Mouse (Mus musculus) hindbrain, embryonic 16.5 days (tissue): ENCODE results near the gene 1700093K21Rik. TPM values are rescaled to one million over a fixed set of nuclear protein-coding genes. Genes with fewer than 3 reads are reported as not detected.

Source experiments
- ATAC-seq: fragments of 200-750 bp; cut with Nextera tagmentation; 2 replicates; pipeline ENCODE4 v1.8.0; 2017; ENCODE audit warnings: moderate TSS enrichment, moderate library complexity
- H3K27ac ChIP-seq: fragments of 300-500 bp; sonication (generic); 2 replicates; pipeline ENCODE4 v1.5.1; 2014; ENCODE audit warnings: low read depth, mild to moderate bottlenecking, control low read depth, low read length, moderate library complexity
- H3K27me3 ChIP-seq: fragments of 300-500 bp; sonication (generic); replicated peaks from 2 replicates; pipeline ENCODE4 v1.6.1; 2014; ENCODE audit warnings: low read length; ENCODE audit not compliant: control insufficient read depth, insufficient read depth
- H3K36me3 ChIP-seq: fragments of 300-500 bp; sonication (generic); 2 replicates; pipeline ENCODE4 v1.6.1; 2014; ENCODE audit warnings: mild to moderate bottlenecking, low read length, moderate library complexity, mixed read lengths; ENCODE audit not compliant: control insufficient read depth, insufficient read depth
- H3K4me1 ChIP-seq: fragments of 300-500 bp; sonication (generic); 2 replicates; pipeline ENCODE4 v1.6.1; 2014; ENCODE audit warnings: low read depth, low read length; ENCODE audit not compliant: control insufficient read depth, insufficient read depth
- H3K4me2 ChIP-seq: fragments of 300-500 bp; sonication (generic); 2 replicates; pipeline ENCODE4 v1.6.1; 2014; ENCODE audit warnings: mild to moderate bottlenecking, low read length, control low read depth, moderate library complexity
- H3K4me3 ChIP-seq: fragments of 300-500 bp; sonication (generic); 2 replicates; pipeline ENCODE4 v1.5.1; 2014; ENCODE audit warnings: mild to moderate bottlenecking, low read length, control low read depth, moderate library complexity
- H3K9ac ChIP-seq: fragments of 300-500 bp; sonication (generic); 2 replicates; pipeline ENCODE4 v1.6.1; 2014; ENCODE audit warnings: low read depth, mild to moderate bottlenecking, control low read depth, low read length, moderate library complexity
- H3K9me3 ChIP-seq: fragments of 300-500 bp; sonication (generic); 2 replicates; pipeline ENCODE4 v1.6.1; 2014; ENCODE audit warnings: mild to moderate bottlenecking, low read length, moderate library complexity; ENCODE audit not compliant: control insufficient read depth
- WGBS: fragments of 180-500 bp; shearing (Covaris S2); extraction: QIAGEN DNeasy Blood & Tissue Kit; methylation state at CpG from one replicate; pipeline ENCODE4 v1.1.7; 2014; 5-methylcytosine and 5-hydroxymethylcytosine counted together
- polyA plus RNA-seq: library from polyadenylated mRNA; unstranded; fragments of >200 nt; fragmentation: Nextera tagmentation; extraction: Ambion mirVana; gene quantifications from 2 replicates; pipeline ENCODE4 v1.2.1, GENCODE M21; 2015

The 1700093K21Rik gene
- polyA plus RNA-seq, 1 experiment from 2014 or later: not detected

DNA sequence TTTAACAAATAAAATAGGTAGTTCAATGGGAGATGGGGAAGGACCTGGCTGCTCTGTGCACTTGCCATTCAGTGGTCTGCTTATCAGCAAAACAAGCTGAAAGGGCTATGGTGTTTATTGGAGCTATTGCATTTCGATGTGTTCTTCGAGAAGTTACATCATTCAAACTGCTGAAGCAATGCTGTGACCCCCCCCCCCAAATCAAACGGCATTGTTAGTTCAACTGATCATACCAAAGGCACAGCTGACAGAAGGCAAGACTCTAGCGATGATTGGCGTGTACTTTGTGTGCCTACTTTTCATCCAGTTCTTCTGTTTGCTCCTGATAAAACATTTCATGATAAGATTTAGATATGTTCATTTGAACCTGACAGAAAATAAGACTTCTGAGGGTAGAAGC is 22.3 kb downstream of the 1700093K21Rik start:
- Histone ChIP-seq H3K27ac (peak overlapping the region; percentile 93), H3K4me2 (peak overlapping the region; percentile 87), H3K9me3 (no peaks in the 10 kb centered on the region), H3K9ac (peak overlapping the region; percentile 59), H3K4me3 (peak overlapping the region; percentile 76), H3K36me3 (no peaks in the 10 kb centered on the region), H3K27me3 (no peaks in the 10 kb centered on the region), H3K4me1 (peaks cover 20% of the 10 kb centered on the region)
- no peak for ATAC-seq
- 41% methylated on average over 5 of the region's 5 CpGs for WGBS

DNA sequence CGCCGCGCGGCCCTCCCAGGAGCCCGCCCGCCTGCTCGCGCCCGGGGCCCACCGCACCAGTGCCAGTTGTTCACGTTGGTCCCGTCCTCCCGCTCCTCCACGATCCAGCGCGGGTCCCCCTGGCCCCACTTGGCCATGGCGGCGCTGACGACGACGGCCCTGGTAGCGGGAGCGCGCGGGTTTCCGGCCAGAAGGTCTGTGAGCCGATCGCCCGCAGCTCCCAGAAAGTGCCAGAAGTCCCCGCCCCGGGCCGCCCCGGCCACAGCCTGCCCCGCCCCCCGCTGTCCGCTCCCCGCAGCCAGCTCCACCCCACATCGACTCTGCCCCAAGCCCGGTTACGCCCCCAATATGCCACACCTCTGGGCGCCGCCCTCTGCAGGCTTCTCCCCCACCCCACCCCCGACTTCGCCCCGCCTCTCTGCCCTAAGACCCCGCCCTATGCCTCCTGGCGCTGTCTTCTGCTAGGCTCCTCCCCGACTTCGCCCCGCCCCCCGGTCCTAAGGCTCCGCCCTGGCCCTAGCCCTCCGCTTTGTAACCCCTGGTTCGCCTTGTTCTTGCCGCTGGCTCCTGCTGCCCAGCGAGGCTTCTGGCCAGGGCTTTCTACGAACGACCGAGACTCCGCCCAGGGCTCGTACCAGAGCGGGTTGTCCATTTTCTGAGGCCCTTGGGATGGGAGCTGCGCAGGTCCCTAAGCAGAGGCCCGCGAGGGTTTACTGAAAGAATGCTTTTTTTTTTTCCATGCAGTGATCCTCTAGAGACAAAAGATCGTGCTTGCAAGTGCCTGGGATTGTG is 23.0 kb downstream of the 1700093K21Rik start, which contains the start of gene Ahsa2:
Gene Ahsa2, minus strand, starts transcription at position 313 of the 792 bp plus-strand sequence.
- Histone ChIP-seq H3K27me3 (no peaks in the 10 kb centered on the region), H3K4me1 (peaks cover 20% of the 10 kb centered on the region), H3K36me3 (peaks cover 5% of the 10 kb centered on the region), H3K9ac (peak within 1 kb of the TSS; percentile 86), H3K9me3 (no peaks in the 10 kb centered on the region), H3K4me3 (peak within 1 kb of the TSS; percentile 76), H3K27ac (peak within 1 kb of the TSS; percentile 93), H3K4me2 (peak within 1 kb of the TSS; percentile 87)
- under 1% methylated on average over 59 of the region's 66 CpGs for WGBS
- ATAC-seq: peak; percentile 93

DNA sequence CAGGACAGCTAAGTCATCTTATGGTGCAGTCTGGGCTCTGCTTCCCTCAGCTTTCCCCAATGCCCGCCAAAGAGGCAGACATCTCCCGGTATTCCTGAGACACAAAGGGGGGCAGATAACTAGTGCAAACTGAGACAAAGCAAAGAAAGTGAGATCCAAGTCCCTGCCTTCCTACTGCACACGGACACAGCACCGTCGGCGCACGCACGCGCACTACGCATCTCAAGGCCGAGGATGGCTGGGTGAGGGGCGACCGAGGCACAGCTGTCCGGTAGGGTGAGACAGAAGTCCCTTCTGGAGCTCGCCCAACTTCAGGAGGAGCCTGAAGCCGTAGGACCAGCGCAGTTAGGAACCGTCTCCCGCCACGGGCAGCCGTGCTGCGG is 23.6 kb downstream of the 1700093K21Rik start:
- Histone ChIP-seq H3K9me3 (no peaks in the 10 kb centered on the region), H3K4me1 (peaks cover 20% of the 10 kb centered on the region), H3K4me3 (peak overlapping the region; percentile 76), H3K4me2 (peak overlapping the region; percentile 87), H3K27me3 (no peaks in the 10 kb centered on the region), H3K36me3 (peaks cover 10% of the 10 kb centered on the region), H3K27ac (peak overlapping the region; percentile 93), H3K9ac (peak overlapping the region; percentile 86)
- WGBS: under 1% methylated on average over 22 of the region's 22 CpGs
- ATAC-seq: peak; percentile 87

DNA sequence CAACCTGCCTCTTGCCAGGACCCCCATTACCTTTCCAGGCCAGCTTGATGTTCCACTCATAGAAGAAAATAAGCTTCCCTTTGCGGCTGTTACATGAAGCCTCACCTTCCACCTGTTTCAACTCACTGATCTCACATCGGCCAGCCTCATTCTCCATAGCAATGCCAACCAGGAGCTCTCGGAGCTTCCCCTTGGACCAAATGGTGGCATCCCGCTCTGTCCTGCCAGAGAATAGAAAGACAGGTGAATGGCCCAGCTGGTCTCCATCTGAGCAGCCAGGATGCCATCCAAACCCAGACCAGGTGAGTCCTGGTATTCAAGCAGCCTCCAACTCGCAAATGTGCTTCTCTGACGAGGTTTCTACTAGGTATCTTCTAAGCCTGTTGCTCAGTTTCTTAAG is 24.3 kb downstream of the 1700093K21Rik start:
- no peak for ATAC-seq
- Histone ChIP-seq H3K9me3 (no peaks in the 10 kb centered on the region), H3K36me3 (peaks cover 16% of the 10 kb centered on the region), H3K4me1 (peaks cover 20% of the 10 kb centered on the region), H3K27me3 (no peaks in the 10 kb centered on the region), H3K4me2 (peak overlapping the region; percentile 87), H3K27ac (peak overlapping the region; percentile 93), H3K9ac (peak overlapping the region; percentile 86), H3K4me3 (peak overlapping the region; percentile 76)
- 40% methylated on average over 6 of the region's 6 CpGs for WGBS

DNA sequence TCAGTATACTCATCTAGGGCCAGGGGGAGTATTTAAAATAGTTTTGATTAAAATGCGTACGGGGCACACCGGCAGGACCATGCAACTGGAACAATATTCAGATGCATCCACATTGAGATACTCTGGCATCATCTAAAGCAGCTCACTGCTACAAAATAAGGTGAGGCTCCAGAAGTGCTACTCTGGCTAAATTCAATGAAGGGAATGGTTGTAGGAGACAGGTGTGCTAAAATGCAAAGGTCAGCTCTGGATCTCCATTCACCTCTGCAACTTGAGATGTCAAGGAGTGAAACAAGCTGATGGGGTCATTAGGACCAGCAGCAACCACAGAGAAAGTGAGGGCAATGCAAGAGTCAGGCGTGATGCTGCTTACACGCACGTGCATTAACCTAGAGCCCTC is 25.7 kb downstream of the 1700093K21Rik start:
- Histone ChIP-seq H3K27ac (no peak overlapping the region), H3K36me3 (peaks cover 29% of the 10 kb centered on the region)

DNA sequence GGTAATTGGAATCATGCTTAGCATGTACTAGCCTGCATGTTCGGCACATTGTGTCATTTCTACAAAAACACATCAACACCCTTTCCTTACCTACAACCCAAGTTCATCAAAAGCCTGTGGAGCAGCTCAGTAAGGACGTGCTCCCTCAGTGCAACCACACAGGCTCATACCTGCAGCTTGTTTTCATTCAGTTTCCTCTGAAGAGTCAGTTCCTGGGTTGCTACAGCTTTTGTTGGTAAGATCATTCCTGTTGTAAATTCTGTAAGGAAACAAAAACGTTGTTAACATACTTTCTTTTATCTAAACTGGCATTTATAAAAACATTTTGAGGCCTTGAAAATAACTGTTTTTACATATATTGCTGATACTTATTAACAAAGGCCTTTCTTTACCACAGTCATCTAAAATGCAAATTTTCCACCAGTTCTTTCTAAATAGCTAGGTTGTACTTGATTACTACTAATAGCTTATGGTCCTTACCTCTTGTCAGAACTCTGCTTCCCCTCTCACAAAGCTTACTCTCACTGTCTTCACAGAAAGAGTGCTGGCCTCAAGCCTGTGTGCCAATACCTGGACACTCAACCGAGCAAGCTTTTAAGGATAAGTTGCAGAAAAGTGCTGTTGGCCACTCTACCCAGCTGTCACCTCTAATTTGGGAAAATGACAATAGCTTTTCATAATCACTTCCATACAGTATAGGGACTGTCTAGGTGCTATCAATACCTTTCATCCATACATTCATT is 28.7 kb downstream of the 1700093K21Rik start:
- Histone ChIP-seq H3K27me3 (no peaks in the 10 kb centered on the region), H3K9me3 (no peaks in the 10 kb centered on the region), H3K27ac (no peak overlapping the region), H3K4me1 (peaks cover 20% of the 10 kb centered on the region), H3K4me2 (no peak overlapping the region), H3K36me3 (peaks cover 43% of the 10 kb centered on the region), H3K4me3 (no peak overlapping the region), H3K9ac (no peak overlapping the region)
- 96% methylated on average over 4 of the region's 4 CpGs for whole genome bisulfite sequencing
- no peak for ATAC-seq

More for the DNA sequence above, 25.7 kb downstream of the 1700093K21Rik start:
- H3K27me3 ChIP-seq: no peaks in the 10 kb centered on the region
- peaks cover 20% of the 10 kb centered on the region for H3K4me1 ChIP-seq
- H3K4me2 ChIP-seq: no peak overlapping the region
- no peak overlapping the region for H3K4me3 ChIP-seq
- 92% methylated on average over 6 of the region's 6 CpGs for WGBS
- H3K9me3 ChIP-seq: no peaks in the 10 kb centered on the region
- H3K9ac ChIP-seq: no peak overlapping the region
- no peak for ATAC-seq

DNA sequence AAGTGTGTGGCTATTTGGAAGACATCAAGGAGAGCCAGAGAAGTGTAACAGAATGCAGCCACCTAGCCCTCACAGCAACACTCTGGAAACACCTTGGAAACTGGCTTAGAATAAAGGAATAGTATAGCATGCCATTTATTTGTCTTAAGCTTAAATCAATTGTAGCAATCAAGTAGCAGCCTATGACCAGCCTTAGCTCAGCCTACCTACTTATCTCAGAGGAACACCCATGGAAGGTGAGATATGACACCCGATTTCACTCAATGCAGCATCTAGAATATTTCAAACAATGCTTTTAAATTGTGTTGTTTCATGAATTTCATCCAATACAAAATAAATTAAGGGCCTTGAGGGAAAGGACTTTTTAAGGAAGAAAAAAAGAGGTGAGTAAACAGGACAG is 31.0 kb downstream of the 1700093K21Rik start:
- Histone ChIP-seq H3K4me2 (no peak overlapping the region), H3K4me3 (no peak overlapping the region), H3K9ac (no peak overlapping the region), H3K27me3 (no peaks in the 10 kb centered on the region), H3K4me1 (peaks cover under 1% of the 10 kb centered on the region; the same call in 1 of the 2 replicates), H3K9me3 (no peaks in the 10 kb centered on the region), H3K36me3 (peaks cover 47% of the 10 kb centered on the region), H3K27ac (no peak overlapping the region)
- 97% methylated on average over 1 of the region's 1 CpGs for WGBS
- ATAC-seq: no peak
